Comparison of ENCODE assay signal across 7 mouse cellular contexts in the genomic region with DNA sequence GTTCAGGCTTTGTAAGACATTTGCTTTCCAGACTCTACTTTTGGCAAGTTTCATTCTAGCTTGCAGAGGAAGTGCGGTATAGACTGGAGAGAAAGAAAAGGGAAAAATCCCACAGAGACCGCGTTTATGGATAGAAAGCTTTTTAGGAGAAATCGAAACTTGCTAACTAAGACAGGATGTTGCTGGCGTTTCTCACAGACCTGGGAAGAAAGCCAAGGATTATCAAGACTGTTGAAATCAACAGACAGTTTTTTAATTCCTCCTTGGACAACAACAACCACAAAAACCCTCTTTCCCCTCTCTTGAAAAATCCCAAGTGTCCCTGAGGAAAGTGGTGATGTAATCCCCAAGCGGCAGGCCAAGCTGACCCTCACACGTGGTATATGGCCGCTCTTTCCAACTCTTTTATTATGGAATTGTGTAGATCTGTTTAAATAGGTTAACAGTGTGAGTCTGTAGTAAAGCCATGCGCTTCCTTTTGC. TPM values are rescaled to one million over a fixed set of nuclear protein-coding genes. Genes with fewer than 3 reads are reported as not detected.
A peak's percentile ranks its signal among the peaks of the same experiment; 100 is the strongest.
DNase-seq lines count a peak whose midpoint lies in the region; ATAC-seq and TF ChIP-seq lines count a peak whose summit lies in the region.

No protein-coding gene starts in this region.

- no peaks in the 10 kb centered on the region for H3K27me3 ChIP-seq in C2C12 (ENCODE audit: control insufficient read depth, insufficient read depth, insufficient read length)
- peaks cover 14% of the 10 kb centered on the region for H3K27me3 ChIP-seq in E14TG2a.4 (ENCODE audit: insufficient read depth, low read length)
- H3K27me3 ChIP-seq in heart, adult 2 months (ENCODE audit: control insufficient read depth, insufficient read depth, low read length) = no peaks in the 10 kb centered on the region
- H3K27me3 ChIP-seq in kidney, embryonic 15.5 days = no peaks in the 10 kb centered on the region

- no peaks in the 10 kb centered on the region for H3K79me2 ChIP-seq in C2C12 (ENCODE audit: control insufficient read depth, insufficient read depth)
- H3K79me2 ChIP-seq in heart, adult 2 months (replicated peaks; ENCODE audit: control insufficient read depth, insufficient read depth, low read length) = no peaks in the 10 kb centered on the region

- H3K9me3 ChIP-seq in E14TG2a.4 (ENCODE audit: low read length) = no peaks in the 10 kb centered on the region
- H3K9me3 ChIP-seq in kidney, embryonic 15.5 days (replicated peaks) = no peaks in the 10 kb centered on the region

- intact Hi-C loops in heart, adult 2 months (cut with DNase I) = loop anchor here (2.0 kb wide), 1 partner anchor 18 kb away; no protein-coding TSS in a partner anchor

- peak overlapping the region; percentile 84 for H3K27ac ChIP-seq in heart, adult 2 months
- H3K27ac ChIP-seq in kidney, embryonic 15.5 days = peak overlapping the region; percentile 82

- peaks cover 16% of the 10 kb centered on the region for H3K4me1 ChIP-seq in E14TG2a.4 (replicated peaks; ENCODE audit: low read depth, low read length)
- peaks cover 3% of the 10 kb centered on the region; the same call in 1 of the 2 replicates for H3K4me1 ChIP-seq in heart, adult 2 months (ENCODE audit: control insufficient read depth, insufficient read depth, low read length)
- H3K4me1 ChIP-seq in kidney, embryonic 15.5 days = peaks cover 5% of the 10 kb centered on the region; the same call in 1 of the 2 replicates

- peak; percentile 62; the same call in 1 of the 2 replicates for TF ChIP-seq EP300 in heart, adult 2 months (IDR thresholded peaks at IDR 0.05; ENCODE audit: insufficient read depth, low read depth, low read length)

- no peak overlapping the region for H3K4me3 ChIP-seq in C2C12 (ENCODE audit: insufficient read depth, poor library complexity, severe bottlenecking)
- H3K4me3 ChIP-seq in E14TG2a.4 (replicated peaks; ENCODE audit: low read length) = peak overlapping the region; percentile 20; the same call in 1 of the 2 replicates
- peak overlapping the region; percentile 51 for H3K4me3 ChIP-seq in heart, adult 2 months
- peak overlapping the region; percentile 5; the same call in 1 of the 2 replicates for H3K4me3 ChIP-seq in kidney, embryonic 15.5 days (replicated peaks)

- no peaks in the 10 kb centered on the region for H3K79me3 ChIP-seq in C2C12 (ENCODE audit: low read depth)

- ATAC-seq in kidney, embryonic 15.5 days (replicated peaks; ENCODE audit: low FRiP score) = no peak
- peak; percentile 59 for ATAC-seq in megakaryocyte progenitor cell, adult 5-6 weeks (replicated peaks; ENCODE audit: poor library complexity)

- TF ChIP-seq CTCF in C2C12 (IDR thresholded peaks at IDR 0.05; ENCODE audit: control insufficient read depth, insufficient read depth, insufficient read length) (no peak), E14TG2a.4 (conservative IDR thresholded peaks at IDR 0.05; ENCODE audit: low read length) (no peak)
- no peak for TF ChIP-seq CTCF in heart, adult 2 months (IDR thresholded peaks at IDR 0.05)

- 34% methylated on average over 9 of the region's 9 CpGs for WGBS in heart, adult 2 months
- 46% methylated on average over 9 of the region's 9 CpGs for WGBS in kidney, embryonic 15.5 days

- H3K36me3 ChIP-seq in C2C12 (ENCODE audit: control insufficient read depth, insufficient read depth) = no peaks in the 10 kb centered on the region
- no peaks in the 10 kb centered on the region for H3K36me3 ChIP-seq in E14TG2a.4 (ENCODE audit: insufficient read depth, low read length)
- no peaks in the 10 kb centered on the region for H3K36me3 ChIP-seq in heart, adult 2 months (ENCODE audit: control insufficient read depth, insufficient read depth, low read length)
- H3K36me3 ChIP-seq in kidney, embryonic 15.5 days = no peaks in the 10 kb centered on the region

- H3K4me2 ChIP-seq in kidney, embryonic 15.5 days = peak overlapping the region; percentile 28

- peak; percentile 56 to 72 for DNase-seq in heart, adult 2 months
- DNase-seq in cerebellum, postnatal 25 days = no peak
- DNase-seq in right cerebral cortex, postnatal 10 days (ENCODE audit: low spot score in 2 of 2) = no peak

- 0 out of 2 replicates have a peak, but pooled peaks have one; percentile 26 for TF ChIP-seq POLR2A in heart, adult 2 months (IDR thresholded peaks at IDR 0.05; ENCODE audit: insufficient read depth, low read depth, low read length)

- H3K9ac ChIP-seq in heart, adult 2 months (ENCODE audit: low read depth, low read length) = peak overlapping the region; percentile 11
- H3K9ac ChIP-seq in kidney, embryonic 15.5 days = no peak overlapping the region

- no peak overlapping the region for H3ac ChIP-seq in C2C12 (ENCODE audit: control insufficient read depth, insufficient read length, low read depth)

TF ChIP-seq in C2C12, 6 proteins besides CTCF, POLR2A, EP300 and RAD21:
- TF ChIP-seq MAX (IDR thresholded peaks at IDR 0.05) (peak; percentile 24), MYOG (IDR thresholded peaks at IDR 0.05; ENCODE audit: control insufficient read depth, extremely low read depth, insufficient read length) (no peak), FOSL1 (IDR thresholded peaks at IDR 0.05; ENCODE audit: insufficient read depth, low read length, poor library complexity, severe bottlenecking) (no peak), USF1 (IDR thresholded peaks at IDR 0.05; ENCODE audit: low read depth) (no peak), MYOD1 (IDR thresholded peaks at IDR 0.05; ENCODE audit: control insufficient read depth, insufficient read length, low read depth) (no peak)

RNA-seq across cellular contexts. Expression of gene Art3, which starts 0.8 kb away (rescaled TPM):
- polyA plus RNA-seq in C2C12 (2012; fragmentation: generic; extraction: Trizol) = 0.39 TPM
- 100 to 1,000 TPM; 622 to 797 TPM for total RNA-seq in heart, adult 2 months (2021)
- 268 and 420 TPM in 2 replicates for polyA plus RNA-seq in heart, adult 2 months (2012; rRNA removed)
- 3.0 and 3.9 TPM in 2 replicates for polyA plus RNA-seq in kidney, embryonic 15.5 days (2015; fragmentation: Nextera tagmentation; extraction: Ambion mirVana)
- total RNA-seq in megakaryocyte progenitor cell, adult 5-6 weeks (2015) = 1.2 and 1.5 TPM in 2 replicates
- total RNA-seq in megakaryocyte progenitor cell, adult 5-6 weeks (2017) = 0.54 TPM in 1 of 2 replicates, not detected in the other

RNA-seq across cellular contexts. Expression of gene Cxcl9, which starts 4.5 kb away (rescaled TPM):
- not detected for polyA plus RNA-seq in C2C12 (2012; fragmentation: generic; extraction: Trizol)
- 1 to 10 TPM; 2.8 to 3.0 TPM for total RNA-seq in heart, adult 2 months (2021)
- 12.2 and 21.0 TPM in 2 replicates for polyA plus RNA-seq in heart, adult 2 months (2012; rRNA removed)
- polyA plus RNA-seq in kidney, embryonic 15.5 days (2015; fragmentation: Nextera tagmentation; extraction: Ambion mirVana) = not detected in 2 replicates
- 0.37 and 1.2 TPM in 2 replicates for total RNA-seq in megakaryocyte progenitor cell, adult 5-6 weeks (2015)
- total RNA-seq in megakaryocyte progenitor cell, adult 5-6 weeks (2017) = 0.27 and 0.33 TPM in 2 replicates

RNA-seq across cellular contexts. Expression of gene Cxcl10, which starts 16.3 kb away (rescaled TPM):
- 0.18 TPM for polyA plus RNA-seq in C2C12 (2012; fragmentation: generic; extraction: Trizol)
- total RNA-seq in heart, adult 2 months (2021) = under 1 TPM in 1 of 2 experiments, not detected in 1; 0.34 TPM
- 1.0 and 3.6 TPM in 2 replicates for polyA plus RNA-seq in heart, adult 2 months (2012; rRNA removed)
- polyA plus RNA-seq in kidney, embryonic 15.5 days (2015; fragmentation: Nextera tagmentation; extraction: Ambion mirVana) = 0.72 and 1.4 TPM in 2 replicates
- total RNA-seq in megakaryocyte progenitor cell, adult 5-6 weeks (2015) = 4.7 and 10.5 TPM in 2 replicates
- 1.3 and 5.3 TPM in 2 replicates for total RNA-seq in megakaryocyte progenitor cell, adult 5-6 weeks (2017)

RNA-seq across cellular contexts. Expression of gene Sdad1, which starts 22.1 kb away (rescaled TPM):
- 8.0 TPM for polyA plus RNA-seq in C2C12 (2012; fragmentation: generic; extraction: Trizol)
- 10 to 100 TPM; 10.9 TPM for total RNA-seq in heart, adult 2 months (2021)
- 6.1 and 7.0 TPM in 2 replicates for polyA plus RNA-seq in heart, adult 2 months (2012; rRNA removed)
- polyA plus RNA-seq in kidney, embryonic 15.5 days (2015; fragmentation: Nextera tagmentation; extraction: Ambion mirVana) = 45.7 and 47.9 TPM in 2 replicates
- total RNA-seq in megakaryocyte progenitor cell, adult 5-6 weeks (2015) = 39.5 and 46.5 TPM in 2 replicates
- total RNA-seq in megakaryocyte progenitor cell, adult 5-6 weeks (2017) = 69.5 and 86.2 TPM in 2 replicates

RNA-seq across cellular contexts. Expression of gene Naaa, which starts 54.4 kb away (rescaled TPM):
- 5.4 TPM for polyA plus RNA-seq in C2C12 (2012; fragmentation: generic; extraction: Trizol)
- 10 to 100 TPM; 14.2 to 16.1 TPM for total RNA-seq in heart, adult 2 months (2021)
- polyA plus RNA-seq in heart, adult 2 months (2012; rRNA removed) = 16.8 and 20.4 TPM in 2 replicates
- polyA plus RNA-seq in kidney, embryonic 15.5 days (2015; fragmentation: Nextera tagmentation; extraction: Ambion mirVana) = 21.3 and 24.1 TPM in 2 replicates
- total RNA-seq in megakaryocyte progenitor cell, adult 5-6 weeks (2015) = 12.0 and 15.0 TPM in 2 replicates
- total RNA-seq in megakaryocyte progenitor cell, adult 5-6 weeks (2017) = 7.1 and 13.5 TPM in 2 replicates

Comparison
In these comparisons a context has a peak if more than half of its experiments do, and no peak if none do; other contexts are left out.
1. DNase-seq: peak in heart, adult 2 months (2 of 2); none in cerebellum, postnatal 25 days (0 of 2) and right cerebral cortex, postnatal 10 days (0 of 2).
2. RNA of gene Art3, which starts 0.8 kb away (polyA plus RNA-seq): 268 to 420 TPM in heart, adult 2 months; 3.0 to 3.9 TPM in kidney, embryonic 15.5 days and 0.39 TPM in C2C12 (single experiment); every median in the first group is over 10 times any median in the second.
3. RNA of gene Cxcl9, which starts 4.5 kb away (polyA plus RNA-seq): 12.2 to 21.0 TPM in heart, adult 2 months; not detected in kidney, embryonic 15.5 days and not detected in C2C12 (single experiment); every median in the first group is over 10 times any median in the second.